Mouse (Mus musculus): Measurements from ENCODE around the gene Gm4491.

GRCm38 (mm10) chr14:57082863-57083262 is 32.8 kb downstream of the Gm4491 start:
- TF ChIP-seq CTCF (IDR thresholded peaks at IDR 0.05; ENCODE audit: insufficient read depth, low read length): no peak
- no peak for TF ChIP-seq POLR2A (IDR thresholded peaks at IDR 0.05; ENCODE audit: borderline replicate concordance, extremely low read depth, low read depth, low read length)

Data from lung, adult 2 months (tissue).